Mouse (Mus musculus) forebrain, embryonic 11.5 days (tissue): ENCODE measurements around the gene Mesp2. TPM values are rescaled to one million over a fixed set of nuclear protein-coding genes. Genes with fewer than 3 reads are reported as not detected.

Source experiments
- polyA plus RNA-seq: library from polyadenylated mRNA; unstranded; fragments of >200 nt; fragmentation: Nextera tagmentation; extraction: Ambion mirVana; gene quantifications from 2 replicates; pipeline ENCODE4 v1.2.1, GENCODE M21; 2014

The Mesp2 gene
- polyA plus RNA-seq, 1 experiment from 2014 or later, result 0.37 TPM

Other genes with a start within 250 kb of the Mesp2 start
- 5.5 and 6.8 TPM in 2 replicates for gene Rhcg, start 193.1 kb upstream of the Mesp2 start, polyA plus RNA-seq
- 23.9 and 25.3 TPM in 2 replicates for gene Ticrr, start 150.5 kb upstream of the Mesp2 start, polyA plus RNA-seq
- gene Kif7, start 95.0 kb upstream of the Mesp2 start, polyA plus RNA-seq, result 7.3 and 8.7 TPM in 2 replicates
- 0.07 TPM in 1 of 2 replicates, not detected in the other for gene Plin1, start 77.8 kb upstream of the Mesp2 start, polyA plus RNA-seq
- 7.6 and 8.7 TPM in 2 replicates for gene Pex11a, start 67.6 kb upstream of the Mesp2 start, polyA plus RNA-seq
- 0.21 and 0.37 TPM in 2 replicates for gene Wdr93, start 67.6 kb upstream of the Mesp2 start, polyA plus RNA-seq
- 0.15 TPM in 1 of 2 replicates, not detected in the other for gene Mesp1, start 16.9 kb upstream of the Mesp2 start, polyA plus RNA-seq
- gene Anpep, start 50.3 kb downstream of the Mesp2 start, polyA plus RNA-seq, result 4.1 and 4.6 TPM in 2 replicates
- 46.6 and 53.1 TPM in 2 replicates for gene Ap3s2, start 109.9 kb downstream of the Mesp2 start, polyA plus RNA-seq
- gene Arpin, start 124.6 kb downstream of the Mesp2 start, polyA plus RNA-seq, result 20.8 and 23.0 TPM in 2 replicates
- gene Zfp710, start 214.1 kb downstream of the Mesp2 start, polyA plus RNA-seq, result 27.9 and 33.0 TPM in 2 replicates